Mouse (Mus musculus): ENCODE data around the gene Setd1b.

Setd1b gene

GRCm38 (mm10) chr5:123128426-123129169 is 13.4 kb upstream of the Setd1b start:
- no peak for DNase-seq

GRCm38 (mm10) chr5:123129170-123129757 is 12.7 kb upstream of the Setd1b start:
- no peak for DNase-seq

- DNase-seq: no peak
Observed at GRCm38 (mm10) chr5:123130030-123130813, 11.8 kb upstream of the Setd1b start.

- no peak for DNase-seq
Observed at GRCm38 (mm10) chr5:123130814-123131148, 11.2 kb upstream of the Setd1b start.

- peak; percentile 83 to 91 for DNase-seq
Observed at GRCm38 (mm10) chr5:123132308-123133071, 9.5 kb upstream of the Setd1b start, which contains the start of gene Rhof. Gene Rhof (minus strand): TSS chr5:123132692.

GRCm38 (mm10) chr5:123133083-123133783 is 8.8 kb upstream of the Setd1b start:
- peak; percentile 83 to 90 for DNase-seq

GRCm38 (mm10) chr5:123133784-123134143 is 8.2 kb upstream of the Setd1b start:
- DNase-seq: peak in 1 of 2 experiments; percentile 52

GRCm38 (mm10) chr5:123134186-123134874 is 7.7 kb upstream of the Setd1b start:
- DNase-seq: peak; percentile 69 to 73

- DNase-seq: no peak
Observed at GRCm38 (mm10) chr5:123134875-123135382, 7.1 kb upstream of the Setd1b start.

- DNase-seq: peak; percentile 67 to 68
Observed at GRCm38 (mm10) chr5:123135471-123136360, 6.3 kb upstream of the Setd1b start.

GRCm38 (mm10) chr5:123136361-123137043 is 5.5 kb upstream of the Setd1b start:
- peak; percentile 68 for DNase-seq

GRCm38 (mm10) chr5:123137044-123137909 is 4.7 kb upstream of the Setd1b start:
- DNase-seq: peak; percentile 64 to 73

GRCm38 (mm10) chr5:123137910-123138229 is 4.1 kb upstream of the Setd1b start:
- no peak for DNase-seq

GRCm38 (mm10) chr5:123138230-123138911 is 3.6 kb upstream of the Setd1b start:
- DNase-seq: peak in 1 of 2 experiments; percentile 50

GRCm38 (mm10) chr5:123138953-123139721 is 2.9 kb upstream of the Setd1b start:
- peak; percentile 90 to 94 for DNase-seq

- DNase-seq: peak; percentile 33 to 57
Observed at GRCm38 (mm10) chr5:123139722-123140627, 2.0 kb upstream of the Setd1b start.
